Mouse (Mus musculus): ENCODE data around the gene Ptcd1. TPM values are rescaled to one million over a fixed set of nuclear protein-coding genes. Genes with fewer than 3 reads are reported as not detected.
A peak's percentile ranks its signal among the peaks of the same experiment; 100 is the strongest.
"Not testable (repeated sequence)": the region's sequence is repeated elsewhere in the genome, so short reads cannot be mapped to it uniquely, and the experiment has no call there.

Gene Ptcd1
- 12.2 and 12.6 TPM in 2 replicates for polyA plus RNA-seq (2016; fragmentation: Nextera tagmentation; extraction: Ambion mirVana)

GRCm38 (mm10) chr5:145166536-145167305 is at the start of gene Ptcd1, which contains the start of gene Cpsf4:
Gene Ptcd1, minus strand, starts transcription at chr5:145167108.
Gene Cpsf4, plus strand, starts transcription at chr5:145167213.
- Histone ChIP-seq H3K4me3 (peak within 1 kb of the TSS; percentile 99), H3K9me3 (replicated peaks) (no peaks in the 10 kb centered on the region), H3K4me1 (peaks cover 41% of the 10 kb centered on the region), H3K4me2 (peak within 1 kb of the TSS; percentile 76), H3K27ac (peak within 1 kb of the TSS; percentile 90), H3K27me3 (replicated peaks) (no peaks in the 10 kb centered on the region), H3K9ac (peak within 1 kb of the TSS; percentile 98), H3K36me3 (peaks cover 57% of the 10 kb centered on the region)
- peak; percentile 95 for ATAC-seq
- under 1% methylated on average over 51 of the region's 51 CpGs for WGBS (ENCODE audit: insufficient replicate concordance)

- Histone ChIP-seq H3K4me1 (no peaks in the 10 kb centered on the region), H3K27me3 (replicated peaks) (no peaks in the 10 kb centered on the region), H3K4me3 (no peak overlapping the region), H3K9ac (no peak overlapping the region), H3K4me2 (no peak overlapping the region), H3K9me3 (replicated peaks) (no peaks in the 10 kb centered on the region), H3K27ac (no peak overlapping the region), H3K36me3 (peaks cover 68% of the 10 kb centered on the region)
- no peak for ATAC-seq
- 60% methylated on average over 4 of the region's 4 CpGs for WGBS (ENCODE audit: insufficient replicate concordance)
Measured at GRCm38 (mm10) chr5:145214679-145215078, 47.8 kb upstream of the Ptcd1 start.

- H3K4me3 ChIP-seq = no peak overlapping the region
- H3K4me1 ChIP-seq = no peaks in the 10 kb centered on the region
- no peaks in the 10 kb centered on the region for H3K9me3 ChIP-seq (replicated peaks)
- no peak for ATAC-seq
- peaks cover 62% of the 10 kb centered on the region for H3K36me3 ChIP-seq
- no peak overlapping the region for H3K4me2 ChIP-seq
- no peak overlapping the region for H3K9ac ChIP-seq
- 74% methylated on average over 3 of the region's 3 CpGs for WGBS (ENCODE audit: insufficient replicate concordance)
- no peaks in the 10 kb centered on the region for H3K27me3 ChIP-seq (replicated peaks)
- no peak overlapping the region for H3K27ac ChIP-seq
Measured at GRCm38 (mm10) chr5:145213505-145213904, 46.6 kb upstream of the Ptcd1 start.

DNA sequence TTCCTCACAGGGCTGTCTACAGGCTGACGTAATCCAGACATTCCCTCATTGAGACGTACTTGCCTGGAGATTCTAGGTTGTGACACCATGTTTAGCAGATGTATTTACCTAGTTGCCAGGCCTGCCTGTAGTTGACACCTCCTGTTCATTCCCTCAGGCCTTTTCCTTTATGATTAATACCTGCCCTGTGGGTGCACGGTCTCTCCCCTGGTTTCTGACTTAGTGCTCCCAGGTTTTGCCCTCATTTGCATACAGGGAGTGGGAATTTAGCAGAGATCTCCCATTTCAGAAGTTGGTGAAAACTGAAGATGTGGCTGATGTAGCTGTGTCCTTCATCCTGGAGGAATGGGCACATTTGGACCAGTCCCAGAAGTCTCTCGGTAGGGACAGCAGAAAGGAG is 45.3 kb upstream of the Ptcd1 start:
- Histone ChIP-seq H3K27me3 (replicated peaks) (no peaks in the 10 kb centered on the region), H3K9ac (no peak overlapping the region), H3K27ac (no peak overlapping the region), H3K4me2 (no peak overlapping the region), H3K9me3 (replicated peaks) (no peaks in the 10 kb centered on the region), H3K36me3 (peaks cover 64% of the 10 kb centered on the region), H3K4me3 (no peak overlapping the region), H3K4me1 (no peaks in the 10 kb centered on the region)
- no peak for ATAC-seq
- 84% methylated on average over 4 of the region's 4 CpGs for WGBS (ENCODE audit: insufficient replicate concordance)

DNA sequence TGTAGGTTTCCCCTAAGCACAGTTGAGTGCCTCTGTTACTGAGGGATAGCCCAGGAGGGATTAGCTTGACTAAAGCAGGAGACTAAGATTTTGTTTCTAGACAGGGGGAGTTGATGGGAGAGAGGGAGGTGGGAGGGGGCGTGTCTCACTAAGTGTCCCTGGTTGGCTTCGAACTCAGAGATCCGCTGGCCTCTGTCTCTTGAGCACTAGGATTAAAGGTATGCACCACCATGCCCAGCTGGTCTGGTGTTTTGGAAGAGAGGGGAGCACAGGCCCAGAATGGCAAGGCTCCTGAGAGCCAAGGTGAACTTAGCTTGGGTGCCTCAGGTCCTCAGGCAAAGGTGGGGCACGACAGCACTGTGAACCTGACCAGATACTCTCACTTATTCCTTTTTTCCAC is 44.4 kb upstream of the Ptcd1 start:
- no peaks in the 10 kb centered on the region for H3K27me3 ChIP-seq (replicated peaks)
- no peak overlapping the region for H3K27ac ChIP-seq
- H3K9ac ChIP-seq = no peak overlapping the region
- H3K4me3 ChIP-seq = no peak overlapping the region
- H3K36me3 ChIP-seq = peaks cover 71% of the 10 kb centered on the region
- ATAC-seq = no peak
- no peaks in the 10 kb centered on the region for H3K4me1 ChIP-seq
- H3K4me2 ChIP-seq = no peak overlapping the region
- no peaks in the 10 kb centered on the region for H3K9me3 ChIP-seq (replicated peaks)
- 85% methylated on average over 4 of the region's 4 CpGs for WGBS (ENCODE audit: insufficient replicate concordance)

DNA sequence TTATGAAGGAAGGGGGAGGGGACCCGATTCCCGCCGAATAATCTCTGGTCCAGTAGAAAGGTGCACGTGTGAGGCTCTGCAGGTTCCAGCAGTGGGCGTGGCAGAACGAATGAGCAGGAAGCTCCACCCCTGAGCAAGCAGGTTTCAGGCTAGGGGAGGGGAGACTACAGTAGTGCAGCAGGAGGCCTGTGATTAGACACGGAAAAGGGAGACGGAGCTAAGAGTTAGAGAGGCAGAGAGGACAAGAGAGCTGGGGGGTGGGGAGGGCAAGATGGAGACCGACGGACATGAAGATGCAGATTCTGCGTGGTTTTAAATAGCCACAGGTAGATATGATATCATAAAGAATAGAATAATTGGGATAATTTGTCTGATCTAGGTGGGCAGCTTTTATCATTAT is 41.5 kb upstream of the Ptcd1 start:
- Histone ChIP-seq H3K36me3 (peaks cover 50% of the 10 kb centered on the region), H3K4me1 (peaks cover 15% of the 10 kb centered on the region)
- not testable (repeated sequence) for H3K4me3 ChIP-seq; H3K9ac ChIP-seq; H3K27me3 ChIP-seq (replicated peaks); ATAC-seq; H3K9me3 ChIP-seq (replicated peaks); H3K27ac ChIP-seq; H3K4me2 ChIP-seq
- 52% methylated on average over 11 of the region's 11 CpGs for WGBS (ENCODE audit: insufficient replicate concordance)

- Histone ChIP-seq H3K36me3 (peaks cover 47% of the 10 kb centered on the region), H3K27ac (no peak overlapping the region), H3K4me1 (peaks cover 19% of the 10 kb centered on the region), H3K9me3 (replicated peaks) (no peaks in the 10 kb centered on the region), H3K27me3 (replicated peaks) (no peaks in the 10 kb centered on the region), H3K4me3 (no peak overlapping the region), H3K9ac (no peak overlapping the region), H3K4me2 (no peak overlapping the region)
- no peak for ATAC-seq
- WGBS (ENCODE audit: insufficient replicate concordance) = 73% methylated on average over 6 of the region's 6 CpGs
Measured at GRCm38 (mm10) chr5:145207954-145208353, 41.0 kb upstream of the Ptcd1 start.

GRCm38 (mm10) chr5:145207385-145207784 is 40.5 kb upstream of the Ptcd1 start:
- Histone ChIP-seq H3K4me3 (no peak overlapping the region), H3K9ac (no peak overlapping the region), H3K36me3 (peaks cover 42% of the 10 kb centered on the region), H3K27ac (no peak overlapping the region), H3K4me1 (peaks cover 25% of the 10 kb centered on the region), H3K4me2 (no peak overlapping the region), H3K27me3 (replicated peaks) (no peaks in the 10 kb centered on the region), H3K9me3 (replicated peaks) (no peaks in the 10 kb centered on the region)
- ATAC-seq = no peak
- 82% methylated on average over 6 of the region's 6 CpGs for WGBS (ENCODE audit: insufficient replicate concordance)

DNA sequence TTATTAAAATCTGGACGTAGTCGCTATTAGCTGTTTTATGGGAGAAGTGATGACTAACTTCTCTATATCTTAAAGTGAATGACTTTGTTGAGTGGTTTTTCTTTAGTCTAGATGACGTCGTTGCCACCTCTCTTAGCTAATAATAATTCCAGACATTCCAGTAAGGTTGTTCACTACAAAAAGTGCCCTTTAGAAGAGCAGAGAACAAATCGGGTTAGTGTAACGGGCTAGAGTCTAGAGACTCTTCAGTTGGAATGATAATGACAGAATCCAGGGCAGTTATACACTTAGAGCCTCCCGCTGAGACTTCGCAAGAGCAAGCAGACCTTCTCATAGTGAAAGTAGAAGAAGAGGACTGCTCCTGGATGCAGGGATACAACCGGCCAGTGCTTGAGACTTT is 38.1 kb upstream of the Ptcd1 start:
- no peaks in the 10 kb centered on the region for H3K9me3 ChIP-seq (replicated peaks)
- no peak for ATAC-seq
- peaks cover 22% of the 10 kb centered on the region for H3K36me3 ChIP-seq
- peaks cover 42% of the 10 kb centered on the region for H3K4me1 ChIP-seq
- peak overlapping the region; percentile 72 for H3K4me3 ChIP-seq
- peak overlapping the region; percentile 65 for H3K27ac ChIP-seq
- peak overlapping the region; percentile 80 for H3K4me2 ChIP-seq
- 15% methylated on average over 9 of the region's 9 CpGs for WGBS (ENCODE audit: insufficient replicate concordance)
- H3K9ac ChIP-seq = peak overlapping the region; percentile 77
- no peaks in the 10 kb centered on the region for H3K27me3 ChIP-seq (replicated peaks)

- Histone ChIP-seq H3K27ac (peak within 1 kb of the TSS; percentile 83), H3K4me1 (peaks cover 46% of the 10 kb centered on the region), H3K4me3 (peak within 1 kb of the TSS; percentile 72), H3K27me3 (replicated peaks) (no peaks in the 10 kb centered on the region), H3K4me2 (peak within 1 kb of the TSS; percentile 80), H3K9ac (peak within 1 kb of the TSS; percentile 77), H3K36me3 (peaks cover 18% of the 10 kb centered on the region), H3K9me3 (replicated peaks) (no peaks in the 10 kb centered on the region)
- ATAC-seq = peak; percentile 95
- 0% methylated on average over 22 of the region's 22 CpGs for WGBS (ENCODE audit: insufficient replicate concordance)
Measured at GRCm38 (mm10) chr5:145203936-145204691, 37.2 kb upstream of the Ptcd1 start, which contains the start of gene Zkscan5. Gene Zkscan5, plus strand, starts transcription at chr5:145204562.

DNA sequence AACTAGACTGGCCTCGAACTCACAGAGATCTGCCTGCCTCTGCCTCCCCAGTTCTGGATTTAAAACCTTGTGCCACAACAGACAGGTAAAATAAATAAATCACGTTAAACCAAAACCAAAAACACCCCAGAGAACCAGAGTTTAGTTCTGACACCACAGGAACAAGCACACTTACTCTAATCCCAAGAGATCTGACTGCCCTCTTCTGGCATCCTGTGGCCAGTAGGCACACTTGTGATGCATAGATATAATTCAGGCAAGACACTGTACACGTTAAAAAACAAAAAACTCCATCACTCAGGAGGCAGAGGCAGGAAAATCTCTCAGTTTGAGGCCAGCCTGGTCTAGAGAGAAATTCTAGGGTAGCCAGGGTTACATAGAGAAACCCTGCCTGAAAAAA is 35.5 kb upstream of the Ptcd1 start:
- H3K4me2 ChIP-seq = peak overlapping the region; percentile 80; the same call in 1 of the 2 replicates
- H3K4me1 ChIP-seq = peaks cover 46% of the 10 kb centered on the region
- H3K9me3 ChIP-seq (replicated peaks) = no peaks in the 10 kb centered on the region
- H3K27me3 ChIP-seq (replicated peaks) = no peaks in the 10 kb centered on the region
- no peak overlapping the region for H3K9ac ChIP-seq
- peaks cover 22% of the 10 kb centered on the region for H3K36me3 ChIP-seq
- no peak for ATAC-seq
- peak overlapping the region; percentile 83 for H3K27ac ChIP-seq
- WGBS (ENCODE audit: insufficient replicate concordance) = 36% methylated on average over 3 of the region's 3 CpGs
- H3K4me3 ChIP-seq = no peak overlapping the region
